Mouse (Mus musculus) urinary bladder, postnatal 10 days (tissue): ENCODE measurements around the gene Dars.

Experiments used
- DNase-seq: peaks from one replicate; pipeline ENCODE4 v3.0.0; 2022; ENCODE audit warnings: low spot score

Gene Dars

DNA sequence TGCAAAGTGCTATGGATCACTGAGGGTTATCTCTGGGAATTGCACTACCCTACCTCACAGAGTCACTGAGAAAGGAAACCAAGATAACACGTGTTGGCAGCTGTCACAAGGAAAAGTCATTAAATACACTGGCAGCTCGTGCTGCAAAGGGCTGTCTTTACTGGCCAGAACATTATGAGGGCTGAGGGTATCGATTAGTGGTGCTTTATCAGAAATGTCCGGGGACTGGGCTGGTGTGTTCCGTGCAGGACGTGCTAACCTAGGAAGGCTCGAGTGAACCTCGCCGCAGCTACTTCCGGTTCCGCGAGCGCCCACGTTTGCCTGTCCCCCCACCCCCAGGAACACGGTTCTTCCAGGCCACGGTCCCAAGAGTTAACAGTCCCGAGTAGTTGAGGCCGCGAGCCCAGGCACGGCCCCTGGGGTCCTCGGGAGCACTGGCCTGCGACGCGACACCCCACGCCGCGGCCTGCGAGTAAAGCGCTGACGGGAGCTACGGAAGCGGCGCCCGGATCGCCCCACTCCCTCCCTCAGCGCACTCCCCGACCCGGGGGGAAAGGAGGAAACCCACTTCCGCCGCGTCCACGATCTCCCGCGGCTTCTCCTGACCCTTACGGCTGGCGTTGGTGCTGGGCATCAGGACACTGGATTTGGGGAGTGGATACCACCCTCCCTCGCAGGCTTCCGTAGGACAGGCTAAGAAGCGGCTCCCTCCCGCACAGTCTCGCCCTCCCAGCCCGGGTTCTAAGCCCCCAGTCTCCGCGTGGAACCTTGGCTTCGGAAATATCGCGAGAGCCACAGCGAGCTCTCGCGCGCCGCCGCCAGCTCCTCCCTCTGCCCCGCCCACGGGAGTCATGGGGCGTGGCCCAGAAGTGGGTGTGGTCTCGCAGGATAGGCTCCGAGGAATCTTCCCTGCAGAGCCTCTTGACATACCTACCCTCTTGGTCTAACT lies at the start of gene Dars:
TSS of gene Dars (minus strand) at position 785 of the 949 bp plus-strand sequence.
- DNase-seq: peak; percentile 62

GRCm38 (mm10) chr1:128466828-128467227 lies 49.7 kb upstream of the Dars start:
- DNase-seq: no peak

GRCm38 (mm10) chr1:128463478-128463877 lies 46.3 kb upstream of the Dars start:
- DNase-seq: no peak

DNA sequence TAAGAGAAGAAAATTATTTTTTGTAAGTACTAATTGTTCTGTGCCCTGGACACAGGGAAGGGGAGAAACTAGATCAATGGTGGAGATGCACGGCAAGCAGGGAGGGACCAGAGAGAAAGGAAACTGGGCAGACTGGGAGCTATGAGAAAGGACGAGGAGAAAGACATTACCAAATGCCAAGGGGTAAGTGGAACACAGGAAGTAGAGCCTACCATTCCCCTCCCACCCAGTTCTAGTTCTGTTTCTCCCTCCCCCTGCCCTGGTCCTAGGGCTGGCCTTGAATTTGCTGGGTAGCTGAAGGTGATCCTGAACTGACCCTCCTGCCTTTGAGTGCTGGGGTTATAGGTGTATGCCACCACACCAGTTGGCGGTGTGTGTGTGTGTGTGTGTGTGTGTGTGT lies 45.2 kb upstream of the Dars start:
- DNase-seq: no peak

DNA sequence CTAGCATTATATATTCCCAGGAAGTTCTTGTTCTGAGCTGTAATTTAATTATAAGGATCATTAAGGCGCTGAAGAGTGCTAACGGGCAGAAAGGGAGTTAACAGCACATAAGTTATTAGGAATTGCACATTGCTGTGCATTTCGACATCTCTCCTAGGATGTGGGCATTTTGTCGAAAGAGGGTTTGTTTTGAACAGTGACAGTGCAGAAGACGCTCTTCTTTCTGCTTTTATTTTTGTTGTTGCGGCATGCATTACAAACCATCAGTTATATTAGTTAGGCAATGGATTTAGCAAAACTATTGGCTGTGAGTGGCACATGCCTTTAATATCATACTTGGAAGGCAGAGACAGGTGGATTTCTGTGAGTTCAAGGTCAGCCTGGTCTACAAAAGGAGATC lies 43.6 kb upstream of the Dars start:
- no peak for DNase-seq

DNA sequence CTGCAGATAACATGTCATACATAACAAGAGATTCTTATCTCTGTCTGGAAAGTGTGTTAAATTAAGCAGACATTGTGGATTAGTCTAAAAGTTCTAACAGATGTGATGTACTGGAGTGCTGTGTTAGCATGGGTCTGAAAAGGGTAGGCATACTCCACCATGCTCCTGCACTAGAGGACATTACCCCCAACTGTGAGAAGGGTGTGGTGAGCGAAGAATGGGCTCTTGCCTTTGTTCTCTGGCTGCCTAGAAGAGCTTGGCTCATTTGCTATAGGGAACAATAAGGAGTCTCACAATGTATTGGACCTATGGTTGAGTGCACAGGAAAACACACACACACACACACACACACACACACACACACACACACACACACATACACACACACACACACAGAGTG lies 42.3 kb upstream of the Dars start:
- DNase-seq: no peak

DNA sequence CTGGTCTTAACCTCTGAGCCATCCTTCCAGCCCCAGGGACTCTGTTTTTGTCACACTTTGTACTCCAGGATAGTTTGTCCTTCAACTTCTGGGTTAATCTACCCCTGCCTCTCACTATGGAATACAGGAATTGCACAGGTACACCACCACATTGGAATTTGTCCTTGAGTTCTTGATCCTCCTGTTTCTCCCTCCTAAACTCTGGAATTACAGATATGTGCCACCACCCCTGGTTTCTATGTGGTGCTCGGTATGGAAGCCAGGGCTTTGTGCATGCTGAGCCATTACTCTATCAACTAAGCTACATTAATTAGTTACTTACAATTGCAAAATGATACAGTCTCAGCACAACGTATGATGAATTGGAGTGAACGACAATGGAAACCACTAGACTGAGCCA lies 41.8 kb upstream of the Dars start:
- no peak for DNase-seq

DNA sequence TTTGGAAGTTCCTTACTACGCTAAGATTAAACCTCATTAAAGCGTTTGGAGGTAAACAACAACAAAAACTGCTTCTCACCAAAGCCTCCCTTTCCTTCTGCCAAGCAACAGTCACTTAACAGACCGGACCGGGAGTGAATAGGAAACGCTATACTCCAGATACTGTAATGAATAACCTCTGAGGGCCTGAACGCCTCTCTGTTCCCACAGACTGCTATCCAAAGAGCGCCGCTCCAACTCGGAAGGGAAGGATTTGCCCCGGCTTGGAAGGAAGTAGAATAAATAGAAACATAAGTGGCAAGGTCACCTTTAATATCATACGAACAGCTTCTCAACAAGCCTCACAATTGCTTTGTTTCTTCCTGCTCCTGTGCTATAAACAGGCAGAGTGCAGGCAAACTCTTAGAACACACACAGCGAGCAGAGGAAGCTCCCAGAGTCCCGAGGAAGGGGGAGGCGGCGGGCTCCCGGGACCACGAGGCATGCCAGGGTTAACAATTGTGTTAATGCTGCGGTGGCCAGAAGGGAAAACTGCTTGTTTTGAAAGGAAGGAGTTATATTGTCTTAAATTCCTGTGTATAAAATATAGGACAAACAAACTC lies 39.8 kb upstream of the Dars start:
- no peak for DNase-seq

- DNase-seq: no peak
These were observed 39.1 kb upstream of the Dars start for GRCm38 (mm10) chr1:128456271-128456670.

GRCm38 (mm10) chr1:128452210-128452609 lies 35.0 kb upstream of the Dars start:
- DNase-seq: no peak

DNA sequence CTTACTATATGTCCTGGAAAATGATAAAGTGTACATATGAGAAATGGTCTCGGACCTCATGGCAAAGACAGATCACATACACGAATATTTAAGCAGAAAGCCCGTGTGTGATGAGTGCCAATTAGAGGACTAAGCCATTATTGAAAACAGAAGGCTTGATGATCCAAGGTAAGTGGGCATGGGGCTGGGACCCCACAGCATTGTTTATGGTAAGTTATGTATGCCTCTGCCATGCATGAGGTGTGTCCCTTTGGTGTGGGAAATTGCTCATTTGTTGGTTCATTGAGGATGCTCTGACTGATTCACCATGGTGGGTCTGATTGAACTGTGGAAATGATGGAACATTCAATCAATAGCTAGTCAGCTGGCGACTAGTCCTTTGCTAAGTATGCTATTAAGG lies 34.0 kb upstream of the Dars start:
- no peak for DNase-seq

GRCm38 (mm10) chr1:128447206-128447902 lies 30.2 kb upstream of the Dars start:
- DNase-seq: no peak

GRCm38 (mm10) chr1:128443890-128444839 lies 27.0 kb upstream of the Dars start:
- DNase-seq: no peak

DNA sequence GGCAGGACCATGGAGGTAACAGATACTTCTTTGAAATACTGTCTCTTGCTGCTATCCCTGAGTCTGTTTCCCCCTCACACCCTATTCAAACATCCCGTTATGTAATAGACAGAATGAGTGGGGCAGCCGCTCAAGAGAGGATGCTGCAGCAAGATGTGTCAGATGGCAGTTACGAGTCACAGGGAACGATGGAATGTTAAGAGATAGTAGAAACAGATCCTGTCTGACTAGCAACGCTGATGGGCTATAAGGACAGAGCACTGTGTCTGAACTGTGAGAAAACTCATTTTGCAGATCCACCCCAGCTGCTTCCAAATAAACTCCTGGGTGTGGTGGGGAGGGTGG lies 23.9 kb upstream of the Dars start:
- DNase-seq: no peak

DNA sequence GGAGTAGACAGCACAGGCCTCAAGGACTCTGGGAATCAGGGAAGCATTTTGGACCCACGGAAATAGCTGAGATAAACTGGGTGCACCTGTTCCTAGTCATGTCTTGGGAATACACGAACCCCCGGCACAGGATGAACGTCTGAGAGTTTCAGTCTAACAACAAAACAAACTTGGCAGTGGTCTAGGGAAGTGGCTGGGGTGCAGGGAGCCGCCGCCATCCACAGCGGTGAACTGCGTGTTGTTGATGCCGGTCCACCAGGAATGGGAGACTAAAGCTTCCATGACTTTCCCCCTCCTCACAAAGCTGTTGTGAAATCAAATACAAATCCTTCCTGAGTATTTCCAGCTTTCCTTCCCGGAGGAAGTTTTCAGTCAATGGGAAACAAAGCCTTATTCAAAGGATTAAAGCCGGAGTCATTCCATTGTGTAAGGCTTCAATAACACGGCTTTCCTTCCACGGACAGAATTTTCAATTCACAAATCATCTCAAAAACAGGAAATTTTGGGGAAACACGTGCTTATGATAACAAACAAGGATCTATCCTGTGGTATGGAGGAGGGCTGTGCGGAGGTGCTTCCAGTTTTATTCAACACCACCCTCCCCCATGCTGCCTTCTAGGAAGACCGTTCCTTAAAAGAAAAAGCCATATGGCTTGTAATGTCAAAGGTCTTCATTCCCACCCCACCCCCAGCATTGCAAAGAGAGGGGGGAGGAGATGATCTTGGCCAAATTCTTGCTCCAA lies 23.4 kb upstream of the Dars start:
- no peak for DNase-seq

GRCm38 (mm10) chr1:128439618-128440017 lies 22.4 kb upstream of the Dars start:
- no peak for DNase-seq

DNA sequence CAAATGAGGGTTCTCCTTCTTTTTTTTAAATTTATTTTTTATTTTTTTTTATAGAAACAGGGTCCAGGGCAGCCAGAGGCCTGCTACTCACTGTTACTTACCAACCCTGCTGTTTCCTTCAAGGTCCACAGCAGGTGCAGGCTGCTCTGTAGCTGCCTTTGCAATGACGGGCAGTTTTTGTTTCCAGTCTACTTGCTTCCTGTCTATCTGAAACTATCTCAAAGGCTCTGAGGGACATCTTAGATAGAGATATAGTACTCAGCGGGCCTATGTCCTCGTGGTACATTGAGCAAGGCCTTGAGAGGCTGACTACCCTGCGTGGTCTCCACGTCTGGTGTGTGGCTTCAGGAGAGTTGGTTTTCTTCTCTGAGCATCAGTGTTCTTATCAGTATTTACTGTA lies 21.4 kb upstream of the Dars start:
- no peak for DNase-seq

GRCm38 (mm10) chr1:128437276-128437675 lies 20.1 kb upstream of the Dars start:
- no peak for DNase-seq

GRCm38 (mm10) chr1:128436015-128436414 lies 18.8 kb upstream of the Dars start:
- no peak for DNase-seq

DNA sequence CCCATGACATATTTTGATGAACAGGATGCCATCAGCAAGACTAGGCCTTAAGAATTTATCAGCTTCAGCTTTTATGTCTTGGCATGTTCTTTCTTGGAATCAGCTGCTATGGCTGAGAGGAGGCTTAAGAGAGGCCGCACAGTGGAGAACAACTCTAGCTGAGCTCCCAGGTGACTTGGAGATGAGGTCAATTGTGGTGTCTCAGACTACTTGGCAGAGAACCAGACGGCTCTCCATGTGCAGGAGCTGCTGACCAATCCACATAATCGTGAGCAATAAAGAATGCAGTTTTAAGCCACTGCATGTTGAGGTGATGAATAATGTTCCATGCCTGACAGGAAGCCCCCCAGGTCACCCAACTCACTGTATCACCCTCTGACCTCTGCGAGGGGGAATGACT lies 18.4 kb upstream of the Dars start:
- no peak for DNase-seq

- no peak for DNase-seq
These were observed 7.8 kb upstream of the Dars start for GRCm38 (mm10) chr1:128424928-128425327.
